Mouse (Mus musculus) erythroblast, embryonic 14.5 days (primary cell): ENCODE measurements at regions not wholly inside any gene's neighbourhood (a gene's known extent, or its start where the extent isn't known, plus 50 kb on each side); places are given as distances from the start of the nearest gene placed in this dataset.

Source experiments
- GATA1 ChIP-seq: IDR thresholded peaks from 2 replicates; pipeline ENCODE4 v1.6.1; 2012; ENCODE audit warnings: low read length, inconsistent platforms, mixed read lengths
- TAL1 ChIP-seq: IDR thresholded peaks from 3 replicates; pipeline ENCODE4 v1.6.1; 2012; ENCODE audit warnings: low read length, inconsistent platforms, mixed read lengths

GRCm38 (mm10) chr6:117575057-117575456, 265.9 kb upstream of the Zfp637 start:
- TF ChIP-seq TAL1 = no peak
- TF ChIP-seq GATA1 = no peak
